Mouse (Mus musculus): ENCODE measurements around the gene Chrm3.

DNA sequence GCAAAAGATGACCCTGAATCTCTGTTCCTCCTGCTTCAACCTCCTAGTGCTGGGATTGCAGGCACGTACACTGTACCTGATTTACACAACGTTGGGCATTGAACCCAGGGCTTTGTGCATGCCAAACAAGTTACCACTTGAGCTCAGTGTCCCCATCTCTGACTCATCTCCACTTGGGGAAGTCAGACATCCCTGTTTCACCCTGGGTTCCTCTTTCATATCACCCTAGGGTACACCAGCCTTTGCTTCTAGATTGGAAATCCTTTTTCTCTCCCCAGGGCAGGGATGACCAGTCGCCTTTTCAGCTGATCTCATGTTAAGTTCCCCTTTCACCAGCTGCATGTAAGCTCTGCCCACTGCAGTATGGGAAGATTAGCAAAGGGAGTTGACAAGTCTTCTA is 487.3 kb downstream of the Chrm3 start:
- TF ChIP-seq POLR2A (IDR thresholded peaks at IDR 0.05; ENCODE audit: low read depth, low read length) (no peak), CTCF (IDR thresholded peaks at IDR 0.05; ENCODE audit: borderline replicate concordance, insufficient read depth, low read length) (no peak)

Measured in embryonic fibroblast, embryonic 13.5 days (primary cell).